Mouse (Mus musculus): ENCODE measurements around the gene Cdc42ep4.

Cdc42ep4 gene

DNA sequence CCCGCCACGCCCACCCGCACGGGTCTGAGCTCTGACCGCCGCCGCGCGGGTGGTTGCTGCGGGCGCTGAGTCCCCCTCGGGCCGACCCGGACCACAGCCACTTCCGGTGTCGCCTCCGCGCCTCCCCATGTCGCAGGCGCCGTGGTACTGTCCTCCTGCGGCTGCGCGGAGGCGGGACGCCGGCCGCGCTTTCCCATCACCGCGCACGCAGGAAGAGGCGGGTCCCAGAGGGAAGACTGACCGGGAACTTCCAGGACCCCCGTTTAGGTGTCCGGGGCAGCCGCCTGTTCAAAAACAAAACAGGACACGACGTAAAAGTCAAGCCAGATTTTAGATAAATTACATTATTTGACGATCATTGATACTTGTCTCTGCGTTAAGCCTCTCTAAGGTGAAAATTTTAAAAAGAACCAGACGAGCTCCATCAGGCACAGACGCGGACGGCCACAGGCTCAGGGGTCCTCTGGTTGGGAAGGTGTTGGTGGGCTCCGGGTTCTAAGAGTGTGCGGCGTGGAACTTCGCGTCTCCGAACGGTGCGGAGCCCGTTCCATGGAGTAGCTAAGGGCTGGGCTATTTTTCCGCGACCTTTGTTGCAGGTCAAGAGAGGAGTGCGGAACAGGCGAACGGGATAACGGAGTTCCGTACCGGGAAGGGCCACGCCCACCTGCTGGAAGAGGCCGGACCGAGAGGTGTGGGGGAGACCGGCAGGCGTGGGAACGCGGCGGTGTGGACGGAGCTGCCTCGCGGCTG lies 67.5 kb downstream of the Cdc42ep4 start, which contains the start of the genes Fam104a and D11Wsu47e:
TSS of gene Fam104a (minus strand) at position 199 of the 750 bp plus-strand sequence.
TSS of gene D11Wsu47e (plus strand) at position 456 of the 750 bp plus-strand sequence.
- DNase-seq (ENCODE audit: low read depth, low spot score), result peak; percentile 93

DNA sequence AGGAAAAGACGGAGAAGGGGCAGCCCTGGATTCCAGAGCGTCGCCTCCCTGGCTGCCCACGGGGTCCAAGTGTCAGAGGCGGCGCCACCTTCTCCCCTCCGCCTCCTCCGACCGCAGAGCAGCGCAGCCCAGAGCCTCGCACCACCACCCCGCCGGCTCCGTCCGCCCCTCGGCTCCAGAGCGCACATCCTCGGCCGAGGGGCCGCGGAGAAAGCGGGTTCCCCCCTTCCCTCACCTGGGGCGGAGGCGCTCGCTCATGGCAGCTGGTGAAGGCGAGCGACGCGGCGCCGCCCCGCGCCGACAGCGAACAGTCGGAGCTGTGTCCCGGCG lies 68.1 kb downstream of the Cdc42ep4 start:
- DNase-seq (ENCODE audit: low read depth, low spot score), result no peak

DNA sequence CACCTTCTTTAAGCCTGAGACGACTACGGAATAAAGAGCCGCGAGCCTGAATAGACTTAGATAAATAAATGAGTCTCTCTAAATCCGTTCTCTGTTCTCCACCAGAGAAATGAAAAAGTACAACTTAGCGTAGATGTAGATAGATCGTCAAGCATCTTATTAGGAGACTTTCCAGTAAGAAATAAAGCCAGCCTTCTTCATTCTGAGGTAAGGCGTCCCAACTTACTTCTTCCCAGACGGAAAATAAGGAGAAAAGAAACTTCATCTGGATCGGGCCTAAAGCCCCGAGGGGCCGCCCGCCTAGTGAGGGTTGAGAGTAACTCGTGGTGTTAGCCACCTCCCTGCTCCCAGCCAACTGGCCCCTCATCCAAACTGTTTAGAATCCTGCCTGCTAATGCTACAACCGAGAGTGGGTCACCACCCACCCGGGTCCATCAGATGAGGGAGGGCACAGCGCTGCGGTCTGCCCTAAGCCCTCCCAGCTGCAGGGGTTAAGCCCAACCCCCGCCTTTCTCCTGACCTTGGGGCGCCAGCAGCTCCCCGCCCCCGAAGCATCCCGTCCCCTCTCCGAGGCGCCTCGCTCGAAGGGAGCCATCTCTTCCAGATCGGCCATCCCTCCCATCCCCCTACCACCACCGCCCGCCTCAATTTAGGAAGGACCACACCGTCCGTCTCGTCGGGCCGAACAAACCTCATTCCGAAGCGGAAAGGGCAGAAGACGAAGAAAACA lies 68.6 kb downstream of the Cdc42ep4 start:
- no peak for DNase-seq (ENCODE audit: low read depth, low spot score)

- DNase-seq (ENCODE audit: low read depth, low spot score), result no peak
These were observed 69.7 kb downstream of the Cdc42ep4 start for GRCm38 (mm10) chr11:113681979-113682378.

GRCm38 (mm10) chr11:113680954-113681353 lies 70.7 kb downstream of the Cdc42ep4 start:
- no peak for DNase-seq (ENCODE audit: low read depth, low spot score)

DNA sequence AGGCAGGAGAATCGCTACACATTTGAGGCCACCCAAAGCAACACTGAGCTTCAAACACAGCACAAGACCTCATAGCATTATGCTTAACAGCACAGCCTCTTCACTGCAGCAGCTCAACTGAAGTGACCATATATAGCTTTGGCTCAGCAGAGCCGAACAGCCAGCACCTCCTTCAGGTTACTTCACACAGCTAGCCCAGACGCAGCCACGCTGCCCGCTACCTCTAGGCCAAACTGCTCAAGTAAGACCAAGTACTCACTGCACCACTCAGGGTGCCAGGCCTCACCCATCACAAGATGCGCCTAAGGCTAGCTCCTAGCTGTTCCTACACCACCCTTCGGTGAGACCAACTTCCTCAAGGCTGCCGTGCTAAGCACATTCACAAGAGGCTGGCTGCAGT lies 73.3 kb downstream of the Cdc42ep4 start:
- DNase-seq (ENCODE audit: low read depth, low spot score), result no peak

DNA sequence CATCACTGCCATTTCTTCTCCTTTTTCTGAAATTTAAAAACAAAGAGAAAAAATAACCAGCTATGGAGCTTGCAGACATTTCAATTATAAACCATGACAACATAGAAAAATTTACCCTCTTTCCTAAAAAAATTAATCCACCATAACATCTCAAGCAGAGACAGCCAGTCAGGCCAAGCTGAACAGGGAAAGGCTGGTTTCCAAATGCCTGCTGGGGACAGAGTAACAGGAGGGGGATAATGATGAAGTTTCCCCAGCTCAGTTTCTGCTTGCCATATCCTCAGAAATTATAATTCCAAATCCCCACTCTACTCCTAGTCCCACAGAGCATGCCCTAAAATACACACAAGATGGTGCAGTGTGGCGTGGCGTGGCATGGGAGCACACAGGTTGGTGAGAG lies 74.3 kb downstream of the Cdc42ep4 start:
- no peak for DNase-seq (ENCODE audit: low read depth, low spot score)

Data from retina, adult 2 months (tissue).